Mouse (Mus musculus) limb, embryonic 12.5 days (tissue): ENCODE measurements around the gene Fanca. TPM values are rescaled to one million over a fixed set of nuclear protein-coding genes. Genes with fewer than 3 reads are reported as not detected.
"Not testable (repeated sequence)": the region's sequence is repeated elsewhere in the genome, so short reads cannot be mapped to it uniquely, and the experiment has no call there.

ENCODE experiments used
- ATAC-seq: fragments of 200-750 bp; cut with Nextera tagmentation; 2 replicates; pipeline ENCODE4 v1.8.0; 2017; ENCODE audit warnings: low read depth, moderate TSS enrichment; ENCODE audit not compliant: insufficient number of reproducible peaks, insufficient read depth, low FRiP score, low TSS enrichment
- H3K27ac ChIP-seq: fragments of 300-500 bp; sonication (generic); 2 replicates; pipeline ENCODE4 v1.5.1; 2016; ENCODE audit warnings: mild to moderate bottlenecking, moderate library complexity
- H3K27me3 ChIP-seq: fragments of 300-500 bp; sonication (generic); 2 replicates; pipeline ENCODE4 v1.6.1; 2016; ENCODE audit warnings: mild to moderate bottlenecking, moderate library complexity
- H3K36me3 ChIP-seq: fragments of 300-500 bp; sonication (generic); 2 replicates; pipeline ENCODE4 v1.6.1; 2016; ENCODE audit warnings: mild to moderate bottlenecking, moderate library complexity
- H3K4me1 ChIP-seq: fragments of 300-500 bp; sonication (generic); replicated peaks from 2 replicates; pipeline ENCODE4 v1.6.1; 2016
- H3K4me2 ChIP-seq: fragments of 300-500 bp; sonication (generic); 2 replicates; pipeline ENCODE4 v1.6.1; 2016; ENCODE audit warnings: mild to moderate bottlenecking, moderate library complexity
- H3K4me3 ChIP-seq: fragments of 300-500 bp; sonication (generic); replicated peaks from 2 replicates; pipeline ENCODE4 v1.5.1; 2016; ENCODE audit warnings: mild to moderate bottlenecking
- H3K9ac ChIP-seq: fragments of 300-500 bp; sonication (generic); replicated peaks from 2 replicates; pipeline ENCODE4 v1.6.1; 2016; ENCODE audit warnings: mild to moderate bottlenecking, moderate library complexity
- H3K9me3 ChIP-seq: fragments of 300-500 bp; sonication (generic); 2 replicates; pipeline ENCODE4 v1.6.1; 2016; ENCODE audit warnings: mild to moderate bottlenecking, moderate library complexity
- WGBS: fragments of 180-500 bp; shearing (Covaris S2); methylation state at CpG from one replicate; pipeline ENCODE4 v1.1.7; 2016; 5-methylcytosine and 5-hydroxymethylcytosine counted together
- polyA plus RNA-seq: library from polyadenylated mRNA; unstranded; fragments of >200 nt; fragmentation: Nextera tagmentation; extraction: Ambion mirVana; gene quantifications from 2 replicates; pipeline ENCODE4 v1.2.1, GENCODE M21; 2016

The Fanca gene
- polyA plus RNA-seq, 1 experiment from 2014 or later = 40.0 TPM

DNA sequence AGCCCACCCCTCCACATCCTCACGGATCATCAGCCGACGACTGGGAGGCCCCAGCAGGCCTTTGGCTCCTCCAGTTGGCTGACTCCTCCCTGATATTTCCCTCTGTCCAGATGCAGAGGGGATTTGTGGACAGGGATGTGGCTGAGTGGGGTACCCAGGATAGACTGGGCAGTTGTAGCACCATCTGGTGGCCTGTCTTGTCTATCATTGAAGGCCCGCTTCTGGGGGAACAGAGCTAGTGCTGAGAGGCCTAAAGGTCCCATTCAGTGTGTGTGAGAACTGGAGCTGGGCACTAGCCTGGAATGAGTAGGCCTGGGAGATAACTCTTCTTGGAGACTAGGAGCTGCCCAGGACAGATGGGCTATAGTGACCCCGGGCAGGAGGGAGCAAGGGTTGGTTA is 86.6 kb downstream of the Fanca start:
- no peak for ATAC-seq
- H3K4me2 ChIP-seq = no peak overlapping the region
- 53% methylated on average over 5 of the region's 5 CpGs for WGBS
- no peaks in the 10 kb centered on the region for H3K9me3 ChIP-seq
- no peak overlapping the region for H3K27ac ChIP-seq
- H3K9ac ChIP-seq = no peak overlapping the region
- H3K4me3 ChIP-seq = no peak overlapping the region
- peaks cover 32% of the 10 kb centered on the region for H3K36me3 ChIP-seq
- peaks cover 7% of the 10 kb centered on the region for H3K4me1 ChIP-seq
- H3K27me3 ChIP-seq = peaks cover 48% of the 10 kb centered on the region

DNA sequence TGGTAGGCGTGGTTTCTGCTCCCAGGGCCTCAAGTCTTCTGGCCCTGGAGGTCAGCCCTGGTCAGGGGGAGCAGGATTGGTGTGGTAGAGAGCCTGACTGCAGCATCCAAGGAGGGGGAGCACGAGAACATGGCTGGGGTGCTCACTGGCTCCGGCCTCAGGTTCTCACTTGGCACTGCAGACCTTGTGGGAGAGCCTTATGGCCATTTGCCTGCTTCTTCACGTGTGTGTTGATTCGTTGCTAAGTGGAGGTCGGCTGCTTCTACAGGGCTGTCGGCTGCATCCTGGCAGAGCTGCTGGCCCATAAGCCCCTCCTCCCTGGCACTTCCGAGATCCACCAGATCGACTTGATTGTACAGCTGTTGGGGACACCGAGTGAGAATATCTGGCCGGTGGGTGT is 88.0 kb downstream of the Fanca start:
- Histone ChIP-seq H3K27me3 (peaks cover 34% of the 10 kb centered on the region), H3K36me3 (peaks cover 32% of the 10 kb centered on the region)
- H3K4me1 ChIP-seq, H3K4me2 ChIP-seq, ATAC-seq, H3K9me3 ChIP-seq, H3K4me3 ChIP-seq, H3K9ac ChIP-seq, H3K27ac ChIP-seq: not testable (repeated sequence)
- 85% methylated on average over 11 of the region's 11 CpGs for WGBS

GRCm38 (mm10) chr8:123228416-123228815 is 90.0 kb downstream of the Fanca start:
- 100% methylated on average over 1 of the region's 1 CpGs for WGBS
- ATAC-seq = no peak

DNA sequence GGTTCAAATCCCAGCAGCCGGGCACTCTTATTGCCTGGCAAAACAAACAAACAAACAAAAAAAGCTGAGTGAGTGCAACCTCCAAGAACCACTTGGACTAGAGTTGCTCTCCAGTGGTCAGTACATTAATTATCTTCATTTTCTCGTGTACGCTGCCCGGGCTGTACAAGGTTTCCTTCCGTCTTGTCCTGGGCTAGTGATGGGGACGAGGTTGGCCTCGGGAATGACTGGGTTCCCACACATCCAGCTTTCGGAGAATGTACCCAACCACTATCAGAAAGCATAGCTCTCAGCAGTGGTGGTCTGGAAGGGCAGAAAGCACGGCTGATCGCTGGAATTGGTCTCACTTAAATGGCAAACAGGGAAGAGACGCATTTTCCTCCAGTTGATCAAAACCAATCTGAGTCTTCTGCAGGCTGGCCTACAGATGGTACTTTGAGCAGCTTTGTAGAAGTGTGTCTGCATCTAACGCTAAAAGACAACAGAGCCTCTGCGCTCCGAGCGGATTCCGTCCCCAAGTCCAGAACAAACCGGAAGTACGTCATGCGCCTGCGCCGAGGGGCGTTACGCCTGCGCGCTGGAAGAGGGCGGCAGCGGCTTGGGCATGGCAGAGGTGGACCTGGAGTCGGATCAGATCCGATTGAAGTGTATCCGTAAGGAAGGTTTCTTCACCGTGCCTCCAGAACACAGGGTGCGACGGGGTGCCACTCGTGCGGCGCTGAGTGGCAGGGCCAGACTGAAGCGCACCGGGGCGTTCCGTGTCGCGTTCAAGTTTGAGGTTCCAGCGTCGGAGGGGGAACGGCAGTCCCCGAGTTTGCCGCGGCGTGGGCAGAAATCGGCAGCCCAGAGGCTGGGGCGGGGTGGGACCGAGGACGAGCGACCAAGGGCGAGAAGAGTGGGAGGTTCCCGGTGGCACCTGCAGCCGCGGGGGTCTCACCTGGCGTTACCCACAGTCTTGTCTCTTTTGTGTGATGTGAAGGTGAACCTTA is 93.8 kb downstream of the Fanca start, which contains the start of gene Cdk10:
Cdk10 (plus strand) TSS at position 565 of the 989 bp plus-strand sequence.
- Histone ChIP-seq H3K9ac (peak within 1 kb of the TSS; percentile 83), H3K4me1 (peaks cover 13% of the 10 kb centered on the region), H3K4me3 (peak within 1 kb of the TSS; percentile 82), H3K36me3 (peaks cover 28% of the 10 kb centered on the region), H3K9me3 (no peaks in the 10 kb centered on the region), H3K27me3 (no peaks in the 10 kb centered on the region), H3K27ac (peak within 1 kb of the TSS; percentile 85), H3K4me2 (peak within 1 kb of the TSS; percentile 92)
- ATAC-seq = peak; percentile 52
- WGBS = 3% methylated on average over 59 of the region's 59 CpGs

More at GRCm38 (mm10) chr8:123228416-123228815, 90.0 kb downstream of the Fanca start:
- no peaks in the 10 kb centered on the region for H3K9me3 ChIP-seq
- H3K4me2 ChIP-seq = no peak overlapping the region
- no peak overlapping the region for H3K4me3 ChIP-seq
- peaks cover 15% of the 10 kb centered on the region for H3K27me3 ChIP-seq
- H3K36me3 ChIP-seq = peaks cover 32% of the 10 kb centered on the region
- H3K27ac ChIP-seq = no peak overlapping the region
- H3K4me1 ChIP-seq = peaks cover 13% of the 10 kb centered on the region
- no peak overlapping the region for H3K9ac ChIP-seq

DNA sequence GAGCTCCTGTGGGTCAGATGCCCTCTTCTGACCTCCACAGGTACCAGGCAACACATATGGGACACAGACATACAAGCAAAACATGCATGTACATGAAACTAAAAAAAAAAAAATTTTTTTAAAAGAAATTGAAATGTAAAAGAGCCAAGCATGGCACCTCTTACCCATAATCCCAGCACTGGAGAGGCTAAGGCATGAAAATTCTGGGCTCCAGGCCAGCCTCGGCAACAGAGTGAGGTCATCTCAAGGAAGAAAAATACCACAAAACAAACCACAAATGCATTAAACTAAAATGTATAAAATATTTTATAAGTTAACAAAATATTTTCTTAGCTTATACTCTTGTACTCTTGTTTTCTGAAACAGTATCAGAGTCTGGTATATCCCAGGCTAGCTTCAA is 97.5 kb downstream of the Fanca start:
- H3K27me3 ChIP-seq = no peaks in the 10 kb centered on the region
- ATAC-seq = no peak
- H3K4me1 ChIP-seq = peaks cover 13% of the 10 kb centered on the region
- H3K9me3 ChIP-seq = no peaks in the 10 kb centered on the region
- no peak overlapping the region for H3K27ac ChIP-seq
- no peak overlapping the region for H3K9ac ChIP-seq
- no peaks in the 10 kb centered on the region for H3K36me3 ChIP-seq
- 86% methylated on average over 1 of the region's 1 CpGs for WGBS
- no peak overlapping the region for H3K4me3 ChIP-seq
- H3K4me2 ChIP-seq = no peak overlapping the region

Other genes with a start within 250 kb of the Fanca start
- 1,503 and 1,509 TPM in 2 replicates for gene Rpl13, start 216.2 kb downstream of the Fanca start, polyA plus RNA-seq
- 0.40 and 0.53 TPM in 2 replicates for gene Cpne7, start 201.2 kb downstream of the Fanca start, polyA plus RNA-seq
- 15.9 and 16.0 TPM in 2 replicates for gene Sult5a1, start 160.3 kb downstream of the Fanca start, polyA plus RNA-seq
- 1.4 and 1.5 TPM in 2 replicates for gene Dpep1, start 132.3 kb downstream of the Fanca start, polyA plus RNA-seq
- 135 and 140 TPM in 2 replicates for gene Chmp1a, start 105.8 kb downstream of the Fanca start, polyA plus RNA-seq
- gene Spata33, start 105.7 kb downstream of the Fanca start, polyA plus RNA-seq = 5.0 and 6.5 TPM in 2 replicates
- gene Cdk10, start 93.7 kb downstream of the Fanca start, polyA plus RNA-seq = 36.3 and 36.6 TPM in 2 replicates
- 1.6 and 1.8 TPM in 2 replicates for gene Spata2l, start 82.3 kb downstream of the Fanca start, polyA plus RNA-seq
- 30.1 and 31.4 TPM in 2 replicates for gene Zfp276, start 64.4 kb downstream of the Fanca start, polyA plus RNA-seq
- gene Vps9d1, start 64.2 kb downstream of the Fanca start, polyA plus RNA-seq = 30.4 and 34.0 TPM in 2 replicates
- gene Spire2, start 14.1 kb upstream of the Fanca start, polyA plus RNA-seq = 1.4 and 1.8 TPM in 2 replicates
- gene Tcf25, start 55.2 kb upstream of the Fanca start, polyA plus RNA-seq = 149 and 151 TPM in 2 replicates
- gene Mc1r, start 88.5 kb upstream of the Fanca start, polyA plus RNA-seq = not detected in 2 replicates
- gene Tubb3, start 92.8 kb upstream of the Fanca start, polyA plus RNA-seq = 9.1 and 14.4 TPM in 2 replicates
- gene Def8, start 105.0 kb upstream of the Fanca start, polyA plus RNA-seq = 40.4 and 40.6 TPM in 2 replicates
- 69.5 and 72.0 TPM in 2 replicates for gene Afg3l1, start 159.3 kb upstream of the Fanca start, polyA plus RNA-seq
- gene Dbndd1, start 196.9 kb upstream of the Fanca start, polyA plus RNA-seq = 12.7 and 13.5 TPM in 2 replicates
- gene Gas8, start 200.3 kb upstream of the Fanca start, polyA plus RNA-seq = 38.8 and 41.1 TPM in 2 replicates